Mouse (Mus musculus) bone marrow macrophage, adult 2 months (primary cell): ENCODE data around the gene P2ry2.

Experiments used
- CTCF ChIP-seq: IDR thresholded peaks from 2 replicates; pipeline ENCODE4 v1.5.1; 2012; ENCODE audit warnings: low read depth, mild to moderate bottlenecking, low read length, moderate library complexity
- POLR2A ChIP-seq: IDR thresholded peaks from 2 replicates; pipeline ENCODE4 v1.6.1; 2012; ENCODE audit warnings: mild to moderate bottlenecking, low read depth, low read length, borderline replicate concordance

- TF ChIP-seq CTCF, result no peak
- no peak for TF ChIP-seq POLR2A
These were observed 54.2 kb downstream of the P2ry2 start for GRCm38 (mm10) chr7:100958426-100958825.
